Mouse (Mus musculus) CH12.LX (cell line): ENCODE data around the gene Lix1.

Experiments
- CTCF ChIP-seq, 2 experiments: IDR thresholded peaks in 1 of 2; conservative IDR thresholded peaks in 1 of 2; 2 replicates each; pipeline ENCODE4 v1.5.1; 2011 to 2012; ENCODE audit warnings: low read depth in 2 of 2, low read length in 2 of 2, improper control_type of control experiment in 1 of 2, inconsistent platforms in 1 of 2, mild to moderate bottlenecking in 1 of 2, moderate library complexity in 1 of 2
- EP300 ChIP-seq: IDR thresholded peaks from 2 replicates; pipeline ENCODE4 v1.6.1; 2011; ENCODE audit warnings: low read length, improper control_type of control experiment
- ETS1 ChIP-seq: conservative IDR thresholded peaks from 2 replicates; pipeline ENCODE4 v1.6.1; 2012; ENCODE audit warnings: low read depth, mild to moderate bottlenecking, inconsistent platforms, low read length, improper control_type of control experiment, moderate library complexity
- GABPA ChIP-seq: IDR thresholded peaks from 2 replicates; pipeline ENCODE4 v1.6.1; 2012; ENCODE audit warnings: low read depth, low read length, improper control_type of control experiment, inconsistent platforms; ENCODE audit not compliant: insufficient replicate concordance
- JUND ChIP-seq: conservative IDR thresholded peaks from 2 replicates; pipeline ENCODE4 v1.6.1; 2011; ENCODE audit warnings: low read depth, low read length, improper control_type of control experiment
- USF1 ChIP-seq: IDR thresholded peaks from 2 replicates; pipeline ENCODE4 v1.6.1; 2014; ENCODE audit warnings: low read depth, mild to moderate bottlenecking, inconsistent platforms, low read length, improper control_type of control experiment
- ZNF384 ChIP-seq: IDR thresholded peaks from 2 replicates; pipeline ENCODE4 v1.6.1; 2012; ENCODE audit warnings: low read depth, low read length, improper control_type of control experiment, inconsistent platforms

DNA sequence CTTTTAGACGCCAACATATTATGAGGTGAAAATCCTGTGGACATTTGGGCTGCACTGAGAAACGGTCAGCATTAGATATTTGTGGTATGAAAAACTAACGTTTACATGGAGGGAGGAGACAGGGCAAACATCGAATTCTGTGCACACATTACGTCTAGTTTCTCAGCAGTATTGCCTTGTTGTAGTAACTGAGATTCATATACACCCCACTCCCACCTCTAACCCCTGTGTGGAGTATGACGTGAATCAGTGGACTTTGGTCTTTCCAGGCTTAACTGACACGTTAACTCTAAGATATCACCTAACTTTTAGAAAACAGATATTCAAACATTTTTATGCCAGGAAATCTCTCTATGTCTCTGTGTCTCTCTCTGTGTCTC is 89.1 kb downstream of the Lix1 start:
- TF ChIP-seq ZNF384, result no peak
- no peak for TF ChIP-seq ETS1
- TF ChIP-seq CTCF (conservative IDR thresholded peaks at IDR 0.05 in 1 of 2, IDR thresholded peaks at IDR 0.05 in 1 of 2; ENCODE audit: low read depth in 2 of 2, low read length in 2 of 2), result no peak
- TF ChIP-seq GABPA, result no peak
- TF ChIP-seq EP300, result no peak
- TF ChIP-seq JUND, result no peak
- no peak for TF ChIP-seq USF1
